ENCODE assay signal across 21 mouse cellular contexts in genomic region chr17:44652054-44652453, GRCm38 (mm10).
"Had no signal": no experiment of that assay in that cellular context is flagged by ENCODE, and none has a peak within 500 bp of the region (broad histone marks: within the 10 kb centered on the region; RNA-seq: fewer than 3 reads in every experiment).

No protein-coding gene starts in this region.

- DNase-seq: forebrain, postnatal 0 days; gastrocnemius, postnatal 14 days; gastrocnemius, postnatal 36 days; heart, adult 2 months; heart, postnatal 10 days; kidney, adult 18-20 months; kidney, adult 8-10 months; kidney, postnatal 10 days; kidney, postnatal 25 days; kidney, postnatal 4 days; left cerebral cortex, postnatal 4 days had no signal

- H3K9me3 ChIP-seq: heart, embryonic 12.5 days; hindbrain, embryonic 12.5 days; intestine, embryonic 15.5 days; limb, embryonic 13.5 days; limb, embryonic 15.5 days had no signal

- H3K4me2 ChIP-seq: heart, embryonic 12.5 days; hindbrain, embryonic 12.5 days; hindbrain, embryonic 14.5 days; intestine, embryonic 15.5 days; limb, embryonic 13.5 days; limb, embryonic 15.5 days had no signal

- H3K4me1 ChIP-seq: heart, embryonic 12.5 days; intestine, embryonic 15.5 days; limb, embryonic 13.5 days; limb, embryonic 15.5 days had no signal

- H3K4me3 ChIP-seq: heart, adult 2 months; heart, embryonic 12.5 days; hindbrain, embryonic 12.5 days; intestine, embryonic 15.5 days; layer of hippocampus, adult 2 months; limb, embryonic 13.5 days; limb, embryonic 15.5 days had no signal

- H3K27ac ChIP-seq: heart, adult 2 months; hindbrain, embryonic 12.5 days; hindbrain, embryonic 14.5 days; intestine, embryonic 15.5 days; limb, embryonic 13.5 days; limb, embryonic 15.5 days had no signal

- ATAC-seq: forebrain, postnatal 0 days; hindbrain, embryonic 16.5 days; inflammation-experienced regulatory T-cells, adult 6 months; intestine, embryonic 15.5 days; intestine, postnatal 0 days had no signal

- H3K9ac ChIP-seq: forebrain, postnatal 0 days; heart, embryonic 12.5 days; hindbrain, embryonic 12.5 days; hindbrain, embryonic 14.5 days; intestine, embryonic 15.5 days; limb, embryonic 13.5 days; limb, embryonic 15.5 days had no signal

- H3K36me3 ChIP-seq: heart, embryonic 12.5 days; hindbrain, embryonic 12.5 days; intestine, embryonic 15.5 days; limb, embryonic 13.5 days; limb, embryonic 15.5 days had no signal

- H3K27me3 ChIP-seq: hindbrain, embryonic 12.5 days; intestine, embryonic 15.5 days; limb, embryonic 13.5 days; limb, embryonic 15.5 days had no signal
